Mouse (Mus musculus) bone marrow macrophage, adult 2 months (primary cell): ENCODE data around the gene Rnf141.

ENCODE experiments used
- CTCF ChIP-seq: IDR thresholded peaks from 2 replicates; pipeline ENCODE4 v1.5.1; 2012; ENCODE audit warnings: low read depth, mild to moderate bottlenecking, low read length, moderate library complexity
- POLR2A ChIP-seq: IDR thresholded peaks from 2 replicates; pipeline ENCODE4 v1.6.1; 2012; ENCODE audit warnings: mild to moderate bottlenecking, low read depth, low read length, borderline replicate concordance

GRCm38 (mm10) chr7:110797722-110798409, 46.4 kb downstream of the Rnf141 start:
- no peak for TF ChIP-seq CTCF
- no peak for TF ChIP-seq POLR2A
